Mouse (Mus musculus) heart, embryonic 15.5 days (tissue): ENCODE measurements at regions not wholly inside any gene's neighbourhood (a gene's known extent, or its start where the extent isn't known, plus 50 kb on each side); places are given as distances from the start of the nearest gene placed in this dataset.

Experiments
- ATAC-seq: fragments of 200-750 bp; cut with Nextera tagmentation; replicated peaks from 2 replicates; pipeline ENCODE4 v1.8.0; 2017; ENCODE audit warnings: low read depth, moderate TSS enrichment; ENCODE audit not compliant: insufficient number of reproducible peaks, insufficient read depth, low FRiP score
- H3K27ac ChIP-seq: fragments of 300-500 bp; sonication (generic); 2 replicates; pipeline ENCODE4 v1.5.1; 2015; ENCODE audit warnings: mild to moderate bottlenecking, inconsistent platforms
- H3K27me3 ChIP-seq: fragments of 300-500 bp; sonication (generic); 2 replicates; pipeline ENCODE4 v1.6.1; 2015; ENCODE audit warnings: inconsistent platforms
- H3K36me3 ChIP-seq: fragments of 300-500 bp; sonication (generic); 2 replicates; pipeline ENCODE4 v1.6.1; 2015; ENCODE audit warnings: mild to moderate bottlenecking, inconsistent platforms
- H3K4me1 ChIP-seq: fragments of 300-500 bp; sonication (generic); replicated peaks from 2 replicates; pipeline ENCODE4 v1.6.1; 2015; ENCODE audit warnings: inconsistent platforms
- H3K4me2 ChIP-seq: fragments of 300-500 bp; sonication (generic); 2 replicates; pipeline ENCODE4 v1.6.1; 2015; ENCODE audit warnings: inconsistent platforms, mild to moderate bottlenecking, moderate library complexity
- H3K4me3 ChIP-seq: fragments of 300-500 bp; sonication (generic); 2 replicates; pipeline ENCODE4 v1.5.1; 2015; ENCODE audit warnings: mild to moderate bottlenecking, inconsistent platforms
- H3K9ac ChIP-seq: fragments of 300-500 bp; sonication (generic); 2 replicates; pipeline ENCODE4 v1.6.1; 2015; ENCODE audit warnings: mild to moderate bottlenecking, inconsistent platforms
- H3K9me3 ChIP-seq: fragments of 300-500 bp; sonication (generic); replicated peaks from 2 replicates; pipeline ENCODE4 v1.6.1; 2016; ENCODE audit warnings: inconsistent platforms
- WGBS: fragments of 180-500 bp; shearing (Covaris S2); methylation state at CpG from one replicate; pipeline ENCODE4 v1.1.7; 2015; ENCODE audit warnings: mixed read lengths; 5-methylcytosine and 5-hydroxymethylcytosine counted together

DNA sequence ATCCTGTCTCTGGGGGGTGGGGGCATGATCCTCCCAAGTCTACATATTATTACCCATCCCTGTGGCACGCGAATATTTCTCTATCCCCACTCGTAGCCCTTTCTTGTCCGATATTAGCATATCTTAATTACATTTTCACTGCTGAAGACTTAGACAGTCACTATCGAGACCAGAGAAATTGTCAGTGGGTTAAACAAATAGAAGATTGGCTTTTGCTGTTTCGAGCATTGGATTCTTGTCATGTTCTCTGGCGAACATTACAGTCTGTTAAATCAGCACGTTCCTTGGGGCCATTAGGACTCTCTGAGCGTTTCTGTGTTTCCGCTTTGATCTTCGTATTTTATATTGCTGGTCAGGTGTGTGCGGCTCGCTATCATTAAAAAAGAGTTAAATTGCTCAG lies 129.6 kb upstream of the Psmd7 start:
- no peak overlapping the region for H3K4me2 ChIP-seq
- no peaks in the 10 kb centered on the region for H3K9me3 ChIP-seq
- no peak overlapping the region for H3K27ac ChIP-seq
- H3K27me3 ChIP-seq: no peaks in the 10 kb centered on the region
- no peak for ATAC-seq
- no peaks in the 10 kb centered on the region for H3K4me1 ChIP-seq
- H3K36me3 ChIP-seq: no peaks in the 10 kb centered on the region
- H3K9ac ChIP-seq: no peak overlapping the region
- WGBS: 82% methylated on average over 13 of the region's 13 CpGs
- no peak overlapping the region for H3K4me3 ChIP-seq

DNA sequence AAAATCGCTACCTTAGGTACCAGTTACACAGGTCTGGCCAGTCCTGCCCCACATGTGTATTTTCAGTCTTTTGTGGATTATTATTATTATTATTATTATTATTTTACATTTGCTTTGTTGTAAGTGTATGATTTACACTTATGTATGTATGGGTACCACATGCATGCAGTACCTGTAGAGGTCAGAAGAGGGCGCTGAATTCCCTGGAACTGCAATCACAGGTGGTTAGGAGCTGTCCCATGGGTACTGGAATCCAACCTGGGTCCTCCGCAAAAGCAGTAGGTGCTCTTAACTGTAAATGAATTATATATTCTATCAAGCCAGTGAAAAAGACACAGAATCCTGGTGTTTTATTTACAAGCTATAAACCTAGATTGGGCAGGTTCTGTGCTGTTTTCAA lies 131.4 kb upstream of the Psmd7 start:
- no peak overlapping the region for H3K27ac ChIP-seq
- H3K27me3 ChIP-seq: no peaks in the 10 kb centered on the region
- 60% methylated on average over 3 of the region's 3 CpGs for WGBS
- no peak overlapping the region for H3K4me3 ChIP-seq
- H3K9ac ChIP-seq: no peak overlapping the region
- no peaks in the 10 kb centered on the region for H3K9me3 ChIP-seq
- H3K36me3 ChIP-seq: no peaks in the 10 kb centered on the region
- ATAC-seq: no peak
- no peaks in the 10 kb centered on the region for H3K4me1 ChIP-seq
- no peak overlapping the region for H3K4me2 ChIP-seq

DNA sequence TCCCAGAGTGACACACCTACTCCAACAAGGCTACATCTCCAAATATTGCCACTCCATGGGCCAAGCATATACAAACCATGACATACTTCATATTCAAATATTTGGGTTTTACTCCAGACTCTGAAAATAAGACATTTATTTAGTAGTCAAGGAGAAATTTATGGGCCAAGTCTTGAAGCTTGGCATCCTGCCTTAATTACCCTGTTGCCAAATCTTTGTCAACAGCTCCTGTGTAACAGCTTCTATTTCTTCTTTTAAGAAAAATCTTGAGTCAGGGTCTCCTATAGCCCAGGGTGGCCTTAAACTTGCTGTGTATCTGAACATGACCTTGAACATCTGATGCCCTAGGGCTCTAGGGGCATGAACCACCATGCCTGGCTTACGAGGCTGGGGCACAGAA lies 138.5 kb upstream of the Psmd7 start:
- no peaks in the 10 kb centered on the region for H3K36me3 ChIP-seq
- H3K4me1 ChIP-seq: no peaks in the 10 kb centered on the region
- no peak overlapping the region for H3K27ac ChIP-seq
- no peaks in the 10 kb centered on the region for H3K27me3 ChIP-seq
- no peak overlapping the region for H3K9ac ChIP-seq
- no peak for ATAC-seq
- WGBS: 87% methylated on average over 1 of the region's 1 CpGs
- no peaks in the 10 kb centered on the region for H3K9me3 ChIP-seq
- H3K4me2 ChIP-seq: no peak overlapping the region
- H3K4me3 ChIP-seq: no peak overlapping the region

DNA sequence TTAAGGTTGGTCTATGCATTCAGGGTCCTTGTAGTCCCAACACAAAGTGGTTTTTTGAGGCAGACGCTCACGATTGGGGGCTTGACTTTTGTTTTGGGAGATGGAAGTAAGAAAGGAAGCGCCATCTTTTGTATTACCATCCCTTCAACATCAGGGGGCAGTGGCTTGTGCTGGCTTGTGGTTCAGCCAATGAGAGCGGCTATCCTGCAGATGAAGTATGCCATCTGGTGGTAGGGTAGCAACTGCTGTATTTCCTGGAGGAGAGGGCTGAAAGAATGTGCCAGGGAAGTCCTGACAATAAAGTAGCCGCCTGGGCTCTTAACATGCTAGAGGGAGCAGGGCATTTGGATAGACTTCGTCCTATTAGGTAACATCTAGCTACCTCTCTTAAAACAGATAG lies 139.0 kb upstream of the Psmd7 start:
- Histone ChIP-seq H3K4me2 (no peak overlapping the region), H3K9me3 (no peaks in the 10 kb centered on the region), H3K4me3 (no peak overlapping the region), H3K9ac (no peak overlapping the region), H3K27me3 (no peaks in the 10 kb centered on the region), H3K27ac (no peak overlapping the region), H3K36me3 (no peaks in the 10 kb centered on the region), H3K4me1 (no peaks in the 10 kb centered on the region)
- WGBS: 93% methylated on average over 6 of the region's 6 CpGs
- ATAC-seq: no peak

DNA sequence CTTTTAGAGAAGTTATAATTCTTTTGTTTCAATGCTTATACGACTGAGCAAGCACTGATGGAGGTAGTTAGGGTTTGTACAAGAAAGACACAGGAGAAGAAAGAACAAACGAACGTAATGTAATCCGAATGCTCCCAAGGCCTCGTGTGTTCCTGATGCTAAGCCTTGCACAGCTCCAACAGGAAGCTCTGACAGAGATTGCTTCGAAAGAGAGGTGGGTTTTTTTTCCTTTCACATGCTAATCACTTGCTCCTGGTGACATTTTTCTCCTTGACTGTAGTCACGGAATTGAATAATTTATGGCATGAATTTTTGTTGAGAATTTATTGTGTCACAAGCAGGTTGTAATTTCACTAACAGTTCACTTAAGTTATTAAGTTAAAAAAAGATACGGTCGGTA lies 150.8 kb upstream of the Psmd7 start:
- no peak for ATAC-seq
- H3K9me3 ChIP-seq: 0 out of 2 replicates have a peak, but pooled peaks cover 2% of the 10 kb centered on the region
- no peaks in the 10 kb centered on the region for H3K36me3 ChIP-seq
- WGBS: 68% methylated on average over 9 of the region's 9 CpGs
- H3K27me3 ChIP-seq: no peaks in the 10 kb centered on the region
- H3K4me3 ChIP-seq: no peak overlapping the region
- H3K9ac ChIP-seq: no peak overlapping the region
- no peak overlapping the region for H3K27ac ChIP-seq
- H3K4me2 ChIP-seq: no peak overlapping the region
- no peaks in the 10 kb centered on the region for H3K4me1 ChIP-seq

DNA sequence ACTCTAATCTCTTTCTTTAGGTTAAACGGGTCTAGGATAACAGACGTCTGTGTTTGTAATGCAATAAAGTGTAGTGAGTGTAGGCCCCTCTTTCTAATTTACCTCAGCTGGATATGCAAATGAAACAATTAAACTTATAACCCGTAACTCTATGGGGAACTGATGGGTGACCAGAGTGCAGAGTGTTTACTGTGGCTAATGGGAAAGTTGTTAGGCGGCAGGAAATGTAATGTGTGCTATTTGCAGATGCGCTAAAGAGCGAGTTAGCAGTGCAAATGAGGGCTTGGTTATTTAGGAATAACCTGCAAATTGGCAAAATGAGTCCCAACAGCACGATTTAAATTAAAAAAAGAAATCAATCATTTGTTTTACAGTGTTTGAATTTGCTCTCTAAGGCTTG lies 168.8 kb upstream of the Psmd7 start:
- no peaks in the 10 kb centered on the region for H3K9me3 ChIP-seq
- WGBS: 75% methylated on average over 7 of the region's 7 CpGs
- no peak overlapping the region for H3K9ac ChIP-seq
- H3K4me3 ChIP-seq: no peak overlapping the region
- H3K4me1 ChIP-seq: no peaks in the 10 kb centered on the region
- no peak for ATAC-seq
- H3K27ac ChIP-seq: no peak overlapping the region
- H3K4me2 ChIP-seq: no peak overlapping the region
- no peaks in the 10 kb centered on the region for H3K36me3 ChIP-seq
- H3K27me3 ChIP-seq: no peaks in the 10 kb centered on the region

DNA sequence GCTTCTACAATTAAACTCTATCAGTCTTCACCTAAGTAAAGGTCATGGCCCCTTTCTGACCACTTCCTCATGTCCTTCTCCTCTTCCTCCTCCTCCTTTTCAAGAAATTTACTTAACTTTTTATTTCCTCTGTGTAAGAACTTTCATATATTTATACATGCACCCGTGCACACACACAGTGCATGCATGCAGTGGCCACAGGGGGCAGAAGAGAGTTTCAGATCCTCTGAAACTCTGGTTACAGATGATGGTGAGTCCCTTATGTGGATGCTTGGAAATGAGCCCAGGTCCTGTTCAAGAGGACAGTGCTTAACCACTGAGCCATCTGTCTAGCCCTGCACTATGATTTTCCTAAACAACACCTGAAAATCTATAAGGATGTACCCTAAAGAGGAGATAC lies 170.4 kb upstream of the Psmd7 start:
- 70% methylated on average over 1 of the region's 1 CpGs for WGBS
- H3K9ac ChIP-seq: no peak overlapping the region
- H3K27ac ChIP-seq: no peak overlapping the region
- no peak overlapping the region for H3K4me3 ChIP-seq
- no peaks in the 10 kb centered on the region for H3K4me1 ChIP-seq
- no peaks in the 10 kb centered on the region for H3K36me3 ChIP-seq
- H3K9me3 ChIP-seq: no peaks in the 10 kb centered on the region
- H3K4me2 ChIP-seq: no peak overlapping the region
- no peak for ATAC-seq
- H3K27me3 ChIP-seq: no peaks in the 10 kb centered on the region

DNA sequence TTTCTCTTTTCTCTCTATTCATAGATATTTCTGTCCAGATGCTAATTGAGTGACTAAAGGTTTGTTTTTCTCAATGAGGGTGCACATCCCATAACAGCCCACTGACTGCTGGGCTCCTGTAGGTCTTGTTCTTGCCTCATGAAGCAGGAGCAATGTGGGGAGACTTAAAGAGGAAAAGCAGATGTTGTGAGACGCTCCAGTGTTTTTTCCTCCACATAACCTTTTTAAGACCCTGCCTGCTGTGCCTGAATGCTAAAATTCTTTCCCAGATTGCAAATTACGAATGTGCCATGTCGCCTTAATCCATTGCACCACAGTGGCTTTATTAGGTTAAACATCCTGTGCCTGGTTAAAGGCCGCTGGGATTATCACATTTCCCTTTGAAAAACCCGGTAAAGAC lies 165.5 kb upstream of the Zfhx3 start:
- no peak for ATAC-seq
- no peaks in the 10 kb centered on the region for H3K36me3 ChIP-seq
- H3K4me2 ChIP-seq: no peak overlapping the region
- H3K27me3 ChIP-seq: no peaks in the 10 kb centered on the region
- H3K27ac ChIP-seq: no peak overlapping the region
- H3K4me1 ChIP-seq: no peaks in the 10 kb centered on the region
- no peak overlapping the region for H3K9ac ChIP-seq
- 21% methylated on average over 5 of the region's 5 CpGs for WGBS
- no peaks in the 10 kb centered on the region for H3K9me3 ChIP-seq
- no peak overlapping the region for H3K4me3 ChIP-seq

DNA sequence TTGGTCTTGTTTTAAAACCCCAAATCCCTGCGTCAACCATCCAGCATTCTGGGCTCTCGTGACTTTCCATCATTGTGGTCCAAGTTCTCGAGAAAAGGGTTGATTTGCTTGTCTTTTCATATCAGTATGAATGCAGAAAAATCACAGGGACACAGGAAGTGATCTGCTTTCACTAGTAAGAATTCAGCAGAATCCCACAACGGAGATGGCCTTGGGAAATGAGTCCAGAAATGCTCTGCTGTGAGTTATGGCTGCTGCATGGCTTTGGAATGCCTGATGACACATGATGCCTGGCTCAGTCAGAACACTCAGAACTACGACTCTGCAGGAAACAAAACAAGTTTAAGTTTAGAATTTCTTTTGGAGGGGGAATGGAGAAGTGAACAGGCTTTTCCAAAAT lies 156.7 kb upstream of the Zfhx3 start:
- ATAC-seq: no peak
- Histone ChIP-seq H3K4me2 (no peak overlapping the region), H3K27me3 (no peaks in the 10 kb centered on the region), H3K4me1 (no peaks in the 10 kb centered on the region), H3K27ac (no peak overlapping the region), H3K36me3 (no peaks in the 10 kb centered on the region), H3K9me3 (no peaks in the 10 kb centered on the region), H3K9ac (no peak overlapping the region), H3K4me3 (no peak overlapping the region)
- WGBS: 67% methylated on average over 5 of the region's 5 CpGs

DNA sequence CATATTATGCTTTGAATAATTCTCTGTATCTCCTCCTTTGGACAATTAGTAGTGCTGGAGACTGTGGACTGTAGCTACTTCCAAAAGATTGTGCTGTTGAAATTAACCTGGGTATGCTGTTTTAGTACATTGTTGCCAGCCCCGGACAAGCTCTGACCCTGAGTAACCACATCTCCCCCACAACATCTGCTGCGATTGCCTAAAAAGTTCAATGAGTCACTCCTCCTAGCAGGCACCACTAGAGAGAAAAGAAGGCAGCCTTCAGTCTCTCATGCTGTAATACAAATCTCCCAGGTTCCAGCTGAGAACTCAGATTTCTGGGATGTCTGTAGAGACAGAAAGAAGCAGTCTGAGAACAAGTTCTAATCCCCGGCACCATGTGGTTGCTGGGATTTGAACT lies 150.2 kb upstream of the Zfhx3 start:
- Histone ChIP-seq H3K4me1 (no peaks in the 10 kb centered on the region), H3K36me3 (no peaks in the 10 kb centered on the region), H3K4me3 (no peak overlapping the region), H3K9ac (no peak overlapping the region), H3K27me3 (no peaks in the 10 kb centered on the region), H3K27ac (no peak overlapping the region), H3K9me3 (no peaks in the 10 kb centered on the region), H3K4me2 (no peak overlapping the region)
- 79% methylated on average over 3 of the region's 3 CpGs for WGBS
- no peak for ATAC-seq

DNA sequence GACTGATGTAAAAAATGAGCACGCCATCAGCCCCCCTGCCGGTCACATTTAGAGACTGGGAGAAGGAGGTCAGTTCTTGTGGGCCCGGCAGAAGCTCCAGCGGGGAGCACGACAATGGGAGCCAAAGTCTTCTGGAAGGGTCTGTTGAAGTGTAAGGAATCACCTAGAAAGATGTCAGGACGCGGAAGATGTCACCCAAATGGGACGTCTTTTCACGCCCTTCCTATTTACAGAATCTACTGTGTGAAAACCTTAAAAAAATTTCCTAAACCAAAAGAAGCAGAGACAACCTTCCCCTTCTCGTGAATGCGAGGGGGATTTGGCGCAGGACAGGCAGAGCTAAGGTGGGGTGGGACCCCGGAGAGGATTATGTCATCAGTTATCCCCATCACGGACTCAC lies 127.5 kb upstream of the Zfhx3 start:
- Histone ChIP-seq H3K9ac (no peak overlapping the region), H3K27me3 (0 out of 2 replicates have a peak, but pooled peaks cover 5% of the 10 kb centered on the region), H3K36me3 (no peaks in the 10 kb centered on the region), H3K4me1 (no peaks in the 10 kb centered on the region), H3K4me2 (no peak overlapping the region), H3K4me3 (no peak overlapping the region), H3K9me3 (no peaks in the 10 kb centered on the region), H3K27ac (no peak overlapping the region)
- WGBS: 69% methylated on average over 14 of the region's 14 CpGs
- no peak for ATAC-seq

DNA sequence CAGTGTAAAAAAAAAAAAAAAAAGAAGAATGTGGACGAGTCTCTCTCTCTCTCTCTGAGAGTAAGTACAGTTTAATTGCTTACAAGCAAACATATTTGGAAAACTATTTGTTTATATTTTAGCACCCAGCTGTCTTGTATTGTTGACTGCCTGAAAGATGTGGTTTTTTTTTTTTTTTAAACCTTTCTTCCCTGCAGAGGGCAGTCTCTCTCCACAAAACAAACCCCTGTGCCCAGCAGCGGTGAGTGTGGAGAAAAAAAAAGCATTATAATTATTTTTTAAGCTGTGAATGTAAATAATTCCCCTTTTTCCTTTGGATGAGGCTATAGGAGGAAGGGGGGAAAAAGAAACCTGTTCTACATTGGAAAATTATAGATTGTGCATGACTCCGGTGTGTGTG lies 126.7 kb upstream of the Zfhx3 start:
- 35% methylated on average over 3 of the region's 3 CpGs for WGBS

More for the DNA sequence above, 126.7 kb upstream of the Zfhx3 start:
- no peak overlapping the region for H3K9ac ChIP-seq
- no peaks in the 10 kb centered on the region for H3K9me3 ChIP-seq
- H3K4me3 ChIP-seq: no peak overlapping the region
- H3K27me3 ChIP-seq: 0 out of 2 replicates have a peak, but pooled peaks cover 5% of the 10 kb centered on the region
- no peak for ATAC-seq
- H3K36me3 ChIP-seq: no peaks in the 10 kb centered on the region
- H3K4me2 ChIP-seq: no peak overlapping the region
- H3K4me1 ChIP-seq: no peaks in the 10 kb centered on the region; the same call in 1 of the 2 replicates
- no peak overlapping the region for H3K27ac ChIP-seq
